Mouse (Mus musculus): ENCODE measurements at regions not wholly inside any gene's neighbourhood (a gene's known extent, or its start where the extent isn't known, plus 50 kb on each side); places are given as distances from the start of the nearest gene placed in this dataset.

DNA sequence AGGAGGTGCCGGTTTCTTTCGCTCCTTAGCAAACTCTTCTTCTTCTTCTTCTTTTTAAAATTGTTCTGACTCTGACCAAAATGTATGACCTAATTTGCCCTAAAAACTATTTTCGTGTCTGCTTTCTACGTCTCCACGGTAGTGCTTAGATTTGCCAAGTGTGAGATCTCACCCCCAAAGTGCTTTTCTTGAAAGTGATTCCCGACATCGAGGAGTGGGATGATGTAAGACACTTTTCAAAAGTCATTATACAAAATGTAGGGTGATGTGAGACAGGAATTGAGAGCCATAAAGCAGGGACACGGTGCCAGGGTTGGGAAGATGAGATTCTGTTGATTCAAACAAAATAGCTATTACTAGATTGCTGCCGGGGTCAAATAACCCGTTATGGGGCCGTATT is 139.5 kb downstream of the Enc1 start:
- Histone ChIP-seq H3K9ac (ENCODE audit: control insufficient read depth, low read depth, low read length, poor library complexity, severe bottlenecking) (no peak overlapping the region), H3K27me3 (ENCODE audit: control insufficient read depth in 1 of 2, insufficient read depth in 2 of 2, low read length in 2 of 2) (peaks cover 0 to 2% of the 10 kb centered on the region in 2 experiments; a peak in 1 of 4 replicates), H3K79me2 (ENCODE audit: control insufficient read depth, insufficient read depth, low read length, poor library complexity) (no peaks in the 10 kb centered on the region), H3K27ac (ENCODE audit: control insufficient read depth, low read depth, low read length) (no peak overlapping the region), H3K4me3 (ENCODE audit: control insufficient read depth in 1 of 2, insufficient read depth in 1 of 2, low read depth in 2 of 2, low read length in 2 of 2) (no peak overlapping the region), H3K36me3 (ENCODE audit: control insufficient read depth in 1 of 2, insufficient read depth in 2 of 2, low read length in 2 of 2) (no peaks in the 10 kb centered on the region), H3K4me1 (ENCODE audit: control insufficient read depth in 1 of 2, insufficient read depth in 2 of 2, low read length in 2 of 2) (no peaks in the 10 kb centered on the region), H3K9me3 (replicated peaks; ENCODE audit: insufficient read depth, low read length) (no peaks in the 10 kb centered on the region)
- TF ChIP-seq POLR2AphosphoS2 (IDR thresholded peaks at IDR 0.05; ENCODE audit: low read length) (no peak), TAL1 (IDR thresholded peaks at IDR 0.05; ENCODE audit: low read length) (no peak), TCF12 (IDR thresholded peaks at IDR 0.05; ENCODE audit: low read depth, low read length) (no peak), BHLHE40 (IDR thresholded peaks at IDR 0.05; ENCODE audit: borderline replicate concordance, low read depth, low read length) (no peak), MAFK (IDR thresholded peaks at IDR 0.05; ENCODE audit: borderline replicate concordance, low read depth, low read length) (no peak), CHD2 (IDR thresholded peaks at IDR 0.05; ENCODE audit: low read length) (no peak), GATA1 (IDR thresholded peaks at IDR 0.05; ENCODE audit: low read depth, low read length) (no peak), ZKSCAN1 (IDR thresholded peaks at IDR 0.05; ENCODE audit: low read depth, low read length) (no peak)
- DNase-seq (ENCODE audit: low read depth, low spot score): no peak

DNA sequence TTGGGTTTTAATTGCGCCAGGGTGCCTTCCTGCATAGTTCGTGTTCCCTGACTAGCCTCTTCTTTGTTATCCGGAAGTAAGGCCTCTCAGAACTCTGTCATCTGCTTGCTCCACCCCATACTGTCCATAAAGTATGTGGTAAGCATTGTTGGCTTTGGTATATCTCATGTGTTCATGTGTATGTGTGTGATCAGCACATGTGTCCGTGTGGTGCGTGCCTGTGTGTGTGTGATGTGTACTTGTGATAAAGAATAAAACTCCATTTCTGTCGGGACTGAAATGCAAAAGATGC is 135.3 kb downstream of the Enc1 start:
- TF ChIP-seq CTCF (IDR thresholded peaks at IDR 0.05 in 2 of 3, conservative IDR thresholded peaks at IDR 0.05 in 1 of 3; ENCODE audit: control insufficient read depth in 1 of 3, insufficient read depth in 1 of 3, low read depth in 2 of 3, low read length in 3 of 3, poor library complexity in 1 of 3, severe bottlenecking in 1 of 3) (no peak), ZMIZ1 (IDR thresholded peaks at IDR 0.05; ENCODE audit: low read depth, low read length) (no peak), NRF1 (IDR thresholded peaks at IDR 0.05; ENCODE audit: insufficient read depth, low read depth, low read length, poor library complexity, severe bottlenecking) (no peak), EP300 (IDR thresholded peaks at IDR 0.05; ENCODE audit: low read depth in 1 of 2, low read length in 2 of 2) (no peak), CHD2 (IDR thresholded peaks at IDR 0.05; ENCODE audit: low read length) (no peak), SIN3A (IDR thresholded peaks at IDR 0.05; ENCODE audit: low read length) (no peak), TCF12 (IDR thresholded peaks at IDR 0.05; ENCODE audit: low read depth, low read length) (no peak), UBTF (IDR thresholded peaks at IDR 0.05; ENCODE audit: borderline replicate concordance, insufficient read depth, low read depth, low read length) (no peak), CHD1 (IDR thresholded peaks at IDR 0.05; ENCODE audit: low read depth, low read length) (no peak), USF2 (IDR thresholded peaks at IDR 0.05; ENCODE audit: borderline replicate concordance in 1 of 2, insufficient read depth in 1 of 2, low read depth in 1 of 2, low read length in 2 of 2) (no peak), HCFC1 (IDR thresholded peaks at IDR 0.05; ENCODE audit: low read depth, low read length) (no peak), POLR2A (IDR thresholded peaks at IDR 0.05; ENCODE audit: control insufficient read depth in 1 of 2, insufficient read depth in 1 of 2, low read depth in 1 of 2, low read length in 2 of 2, poor library complexity in 1 of 2) (no peak), GABPA (IDR thresholded peaks at IDR 0.05; ENCODE audit: low read depth, low read length) (no peak), MAZ (IDR thresholded peaks at IDR 0.05; ENCODE audit: low read depth, low read length) (no peak), MAFK (IDR thresholded peaks at IDR 0.05; ENCODE audit: borderline replicate concordance, low read depth, low read length) (no peak), MXI1 (IDR thresholded peaks at IDR 0.05; ENCODE audit: low read depth, low read length) (no peak), RAD21 (IDR thresholded peaks at IDR 0.05; ENCODE audit: low read depth, low read length) (no peak), ZKSCAN1 (IDR thresholded peaks at IDR 0.05; ENCODE audit: low read depth, low read length) (no peak), TAL1 (IDR thresholded peaks at IDR 0.05; ENCODE audit: low read length) (no peak), RCOR1 (IDR thresholded peaks at IDR 0.05; ENCODE audit: low read depth, low read length) (no peak)
- H3K27me3 ChIP-seq (ENCODE audit: control insufficient read depth in 1 of 2, insufficient read depth in 2 of 2, low read length in 2 of 2): peaks cover 0 to 2% of the 10 kb centered on the region in 2 experiments; a peak in 2 of 4 replicates
- H3K36me3 ChIP-seq (ENCODE audit: control insufficient read depth in 1 of 2, insufficient read depth in 2 of 2, low read length in 2 of 2): no peaks in the 10 kb centered on the region
- H3K4me3 ChIP-seq (ENCODE audit: control insufficient read depth in 1 of 2, insufficient read depth in 1 of 2, low read depth in 2 of 2, low read length in 2 of 2): no peak overlapping the region
- no peak for DNase-seq (ENCODE audit: low read depth, low spot score)
- H3K4me1 ChIP-seq (ENCODE audit: control insufficient read depth in 1 of 2, insufficient read depth in 2 of 2, low read length in 2 of 2): no peaks in the 10 kb centered on the region
- no peak overlapping the region for H3K9ac ChIP-seq (ENCODE audit: control insufficient read depth, low read depth, low read length, poor library complexity, severe bottlenecking)
- H3K9me3 ChIP-seq (replicated peaks; ENCODE audit: insufficient read depth, low read length): no peaks in the 10 kb centered on the region
- H3K27ac ChIP-seq (ENCODE audit: control insufficient read depth, low read depth, low read length): no peak overlapping the region
- no peaks in the 10 kb centered on the region for H3K79me2 ChIP-seq (ENCODE audit: control insufficient read depth, insufficient read depth, low read length, poor library complexity)

Measured in MEL (cell line).